Mouse (Mus musculus) hindbrain, embryonic 14.5 days (tissue): Measurements from ENCODE around the gene Trim26. TPM values are rescaled to one million over a fixed set of nuclear protein-coding genes. Genes with fewer than 3 reads are reported as not detected.
"Not testable (repeated sequence)": the region's sequence is repeated elsewhere in the genome, so short reads cannot be mapped to it uniquely, and the experiment has no call there.

Experiments used
- ATAC-seq: fragments of 200-750 bp; cut with Nextera tagmentation; 2 replicates; pipeline ENCODE4 v1.8.0; 2017; ENCODE audit warnings: moderate number of reproducible peaks, mild to moderate bottlenecking, moderate TSS enrichment, moderate library complexity; ENCODE audit not compliant: low FRiP score
- DNase-seq: peaks from one replicate; pipeline ENCODE4 v3.0.0-alpha.2; 2015; ENCODE audit warnings: low spot score
- H3K27ac ChIP-seq: fragments of 300-500 bp; sonication (generic); 2 replicates; pipeline ENCODE4 v1.5.1; 2014; ENCODE audit warnings: mild to moderate bottlenecking, moderate library complexity
- H3K27me3 ChIP-seq: fragments of 300-500 bp; sonication (generic); 2 replicates; pipeline ENCODE4 v1.6.1; 2014; ENCODE audit warnings: mild to moderate bottlenecking, low read length, mixed read lengths; ENCODE audit not compliant: control insufficient read depth, insufficient read depth
- H3K36me3 ChIP-seq: fragments of 300-500 bp; sonication (generic); replicated peaks from 2 replicates; pipeline ENCODE4 v1.6.1; 2014; ENCODE audit not compliant: control insufficient read depth, insufficient read depth
- H3K4me1 ChIP-seq: fragments of 300-500 bp; sonication (generic); replicated peaks from 2 replicates; pipeline ENCODE4 v1.6.1; 2014; ENCODE audit warnings: antibody characterized with exemption, low read length, mixed read lengths; ENCODE audit not compliant: control insufficient read depth, insufficient read depth
- H3K4me2 ChIP-seq: fragments of 300-500 bp; sonication (generic); replicated peaks from 2 replicates; pipeline ENCODE4 v1.6.1; 2014; ENCODE audit warnings: mild to moderate bottlenecking, moderate library complexity
- H3K4me3 ChIP-seq: fragments of 300-500 bp; sonication (generic); replicated peaks from 2 replicates; pipeline ENCODE4 v1.5.1; 2014; ENCODE audit warnings: mild to moderate bottlenecking, low read length
- H3K9ac ChIP-seq: fragments of 300-500 bp; sonication (generic); 2 replicates; pipeline ENCODE4 v1.6.1; 2014
- H3K9me3 ChIP-seq: fragments of 300-500 bp; sonication (generic); 2 replicates; pipeline ENCODE4 v1.6.1; 2016; ENCODE audit warnings: low read length; ENCODE audit not compliant: control insufficient read depth
- WGBS: fragments of 180-500 bp; shearing (Covaris S2); extraction: QIAGEN DNeasy Blood & Tissue Kit; methylation state at CpG from one replicate; pipeline ENCODE4 v1.1.7; 2014; 5-methylcytosine and 5-hydroxymethylcytosine counted together
- polyA plus RNA-seq: library from polyadenylated mRNA; unstranded; fragments of >200 nt; fragmentation: Nextera tagmentation; extraction: Ambion mirVana; gene quantifications from 2 replicates; pipeline ENCODE4 v1.2.1, GENCODE M21; 2014

Gene Trim26
- polyA plus RNA-seq, 1 experiment from 2014 or later, result 39.8 TPM

- H3K27ac ChIP-seq, H3K9ac ChIP-seq, H3K27me3 ChIP-seq, H3K4me1 ChIP-seq, H3K4me2 ChIP-seq, H3K4me3 ChIP-seq, H3K36me3 ChIP-seq, H3K9me3 ChIP-seq, DNase-seq, ATAC-seq: not testable (repeated sequence)
- 86% methylated on average over 1 of the region's 1 CpGs for WGBS
Observed at GRCm38 (mm10) chr17:36891496-36891895, 54.6 kb downstream of the Trim26 start.

- H3K4me3 ChIP-seq, result no peak overlapping the region
- no peak overlapping the region for H3K27ac ChIP-seq
- no peaks in the 10 kb centered on the region for H3K4me1 ChIP-seq
- no peak for ATAC-seq
- H3K9ac ChIP-seq, result no peak overlapping the region
- H3K36me3 ChIP-seq, result no peaks in the 10 kb centered on the region
- no peaks in the 10 kb centered on the region for H3K9me3 ChIP-seq
- peak; percentile 57 for DNase-seq
- WGBS, result 26% methylated on average over 2 of the region's 2 CpGs
- H3K4me2 ChIP-seq, result no peak overlapping the region
- H3K27me3 ChIP-seq, result no peaks in the 10 kb centered on the region
Observed at GRCm38 (mm10) chr17:36892362-36892761, 55.4 kb downstream of the Trim26 start.

GRCm38 (mm10) chr17:36893387-36893786 is 56.5 kb downstream of the Trim26 start:
- Histone ChIP-seq H3K9me3 (no peaks in the 10 kb centered on the region), H3K4me1 (no peaks in the 10 kb centered on the region), H3K4me2 (no peak overlapping the region), H3K27me3 (no peaks in the 10 kb centered on the region), H3K27ac (no peak overlapping the region), H3K9ac (no peak overlapping the region), H3K36me3 (no peaks in the 10 kb centered on the region), H3K4me3 (no peak overlapping the region)
- 80% methylated on average over 5 of the region's 5 CpGs for WGBS
- ATAC-seq (no peak), DNase-seq (no peak)

GRCm38 (mm10) chr17:36896583-36896982 is 59.6 kb downstream of the Trim26 start:
- 95% methylated on average over 1 of the region's 1 CpGs for whole genome bisulfite sequencing
- no peaks in the 10 kb centered on the region for H3K36me3 ChIP-seq

GRCm38 (mm10) chr17:36897065-36897464 is 60.1 kb downstream of the Trim26 start:
- Histone ChIP-seq H3K4me2 (no peak overlapping the region), H3K4me1 (no peaks in the 10 kb centered on the region), H3K4me3 (no peak overlapping the region), H3K9ac (no peak overlapping the region), H3K27ac (no peak overlapping the region), H3K27me3 (no peaks in the 10 kb centered on the region), H3K9me3 (no peaks in the 10 kb centered on the region), H3K36me3 (no peaks in the 10 kb centered on the region)
- DNase-seq (no peak), ATAC-seq (no peak)

More at GRCm38 (mm10) chr17:36896583-36896982, 59.6 kb downstream of the Trim26 start:
- ATAC-seq (no peak), DNase-seq (peak; percentile 56)
- no peaks in the 10 kb centered on the region for H3K27me3 ChIP-seq
- H3K9ac ChIP-seq, result no peak overlapping the region
- H3K27ac ChIP-seq, result no peak overlapping the region
- H3K4me2 ChIP-seq, result no peak overlapping the region
- no peak overlapping the region for H3K4me3 ChIP-seq
- H3K9me3 ChIP-seq, result no peaks in the 10 kb centered on the region
- H3K4me1 ChIP-seq, result no peaks in the 10 kb centered on the region

- Histone ChIP-seq H3K4me1 (no peaks in the 10 kb centered on the region), H3K9me3 (no peaks in the 10 kb centered on the region), H3K27ac (no peak within 1 kb of the TSS), H3K4me2 (no peak within 1 kb of the TSS), H3K36me3 (no peaks in the 10 kb centered on the region), H3K27me3 (no peaks in the 10 kb centered on the region), H3K4me3 (no peak within 1 kb of the TSS), H3K9ac (no peak within 1 kb of the TSS)
- DNase-seq (no peak), ATAC-seq (no peak)
- WGBS, result 77% methylated on average over 6 of the region's 6 CpGs
Observed at GRCm38 (mm10) chr17:36897552-36898205, 60.7 kb downstream of the Trim26 start, which contains the start of gene Trim31. TSS of gene Trim31 (plus strand) at chr17:36898118.

- WGBS, result 87% methylated on average over 4 of the region's 4 CpGs
- Histone ChIP-seq H3K4me3 (no peak overlapping the region), H3K27me3 (no peaks in the 10 kb centered on the region), H3K27ac (no peak overlapping the region), H3K9me3 (no peaks in the 10 kb centered on the region), H3K36me3 (no peaks in the 10 kb centered on the region), H3K4me2 (no peak overlapping the region), H3K9ac (no peak overlapping the region), H3K4me1 (no peaks in the 10 kb centered on the region)
- DNase-seq, result no peak
- ATAC-seq, result no peak
Observed at GRCm38 (mm10) chr17:36899376-36899775, 62.4 kb downstream of the Trim26 start.

- Histone ChIP-seq H3K9ac (no peak overlapping the region), H3K27me3 (no peaks in the 10 kb centered on the region), H3K4me2 (no peak overlapping the region), H3K4me1 (no peaks in the 10 kb centered on the region), H3K4me3 (no peak overlapping the region), H3K27ac (no peak overlapping the region), H3K9me3 (no peaks in the 10 kb centered on the region), H3K36me3 (no peaks in the 10 kb centered on the region)
- WGBS, result 84% methylated on average over 5 of the region's 5 CpGs
- ATAC-seq (no peak), DNase-seq (no peak)
Observed at GRCm38 (mm10) chr17:36900001-36900400, 63.1 kb downstream of the Trim26 start.

GRCm38 (mm10) chr17:36900691-36901090 is 63.8 kb downstream of the Trim26 start:
- Histone ChIP-seq H3K4me2 (no peak overlapping the region), H3K4me1 (no peaks in the 10 kb centered on the region), H3K4me3 (no peak overlapping the region), H3K9me3 (no peaks in the 10 kb centered on the region), H3K9ac (no peak overlapping the region), H3K36me3 (no peaks in the 10 kb centered on the region), H3K27me3 (no peaks in the 10 kb centered on the region), H3K27ac (no peak overlapping the region)
- 33% methylated on average over 1 of the region's 1 CpGs for WGBS
- DNase-seq, result no peak
- ATAC-seq, result no peak

- no peak overlapping the region for H3K9ac ChIP-seq
- no peaks in the 10 kb centered on the region for H3K36me3 ChIP-seq
- H3K4me3 ChIP-seq, result no peak overlapping the region
- H3K9me3 ChIP-seq, result no peaks in the 10 kb centered on the region
- H3K27me3 ChIP-seq, result no peaks in the 10 kb centered on the region
- no peaks in the 10 kb centered on the region for H3K4me1 ChIP-seq
- WGBS, result 79% methylated on average over 3 of the region's 3 CpGs
- no peak overlapping the region for H3K27ac ChIP-seq
- H3K4me2 ChIP-seq, result no peak overlapping the region
- ATAC-seq (no peak), DNase-seq (no peak)
Observed at GRCm38 (mm10) chr17:36903651-36904050, 66.7 kb downstream of the Trim26 start.
